Mouse (Mus musculus): ENCODE data around the gene Gkn2. TPM values are rescaled to one million over a fixed set of nuclear protein-coding genes. Genes with fewer than 3 reads are reported as not detected.

The Gkn2 gene
- not detected for total RNA-seq (2021)
- long read RNA-seq, experiment 1: 0 reads
- long read RNA-seq, experiment 2: 0 reads

DNA sequence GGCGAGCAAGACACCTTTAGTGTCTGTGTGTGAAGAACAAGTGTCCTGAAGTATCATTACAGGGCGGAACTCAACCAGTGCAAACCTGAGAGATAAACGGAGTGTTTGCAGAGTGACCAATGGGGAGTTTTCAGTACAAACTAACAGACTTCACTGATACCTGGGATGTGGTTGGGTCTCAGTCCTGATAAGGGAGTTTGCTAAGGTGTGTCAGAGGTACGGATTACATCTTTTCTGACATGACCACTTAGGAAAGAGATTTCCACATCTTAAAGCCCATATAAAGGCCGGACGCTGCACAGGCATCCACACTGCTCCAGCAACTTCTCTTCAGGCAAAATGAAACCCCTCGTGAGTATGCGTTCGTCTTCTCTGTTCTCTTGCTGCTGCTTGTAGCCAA, at the start of gene Gkn2:
Gkn2 (plus strand) TSS at position 301 of the 400 bp plus-strand sequence.
- no peak for DNase-seq (ENCODE audit: low spot score in 2 of 2)

DNA sequence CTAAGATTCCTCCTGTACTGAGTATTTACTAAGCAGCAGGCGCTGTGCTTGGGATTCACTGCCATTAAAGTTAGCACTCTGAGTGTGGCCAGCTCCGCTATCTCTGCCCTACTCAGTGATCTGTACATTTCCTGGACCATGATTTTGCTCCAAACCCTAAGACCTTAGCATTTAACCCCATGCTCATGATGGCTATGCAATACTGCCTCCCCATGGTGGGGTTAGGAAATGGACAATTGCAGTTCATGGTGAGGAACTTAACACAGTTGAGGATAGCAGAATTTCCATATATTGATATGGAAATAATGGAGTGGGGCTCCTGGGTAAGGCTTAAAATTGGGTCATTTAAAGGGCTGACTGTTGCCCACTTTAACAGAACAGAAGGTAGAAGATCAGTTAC, 49.8 kb upstream of the Gkn2 start:
- peak in 1 of 2 experiments; percentile 25 for DNase-seq (ENCODE audit: low spot score in 2 of 2)

DNA sequence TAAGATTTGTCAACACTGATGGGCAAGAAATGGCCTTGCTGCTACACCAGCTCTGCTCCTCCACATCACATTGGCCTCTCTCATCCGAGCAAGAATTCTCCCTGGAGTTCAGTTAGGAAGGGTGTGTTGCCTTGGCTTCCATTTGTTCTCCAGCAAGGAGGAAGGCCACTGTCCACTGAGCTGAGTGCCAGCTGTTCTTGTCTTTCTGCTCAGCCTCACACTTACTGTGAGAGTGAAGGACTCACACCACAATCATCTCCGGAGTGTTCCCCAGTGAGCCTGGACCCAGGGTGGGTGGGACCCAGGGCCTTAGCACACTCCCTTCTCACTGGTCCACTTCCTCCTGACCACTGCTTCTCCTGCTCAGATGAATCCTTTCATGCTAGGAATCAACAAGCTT, 46.2 kb upstream of the Gkn2 start:
- DNase-seq (ENCODE audit: low spot score in 2 of 2): no peak

DNA sequence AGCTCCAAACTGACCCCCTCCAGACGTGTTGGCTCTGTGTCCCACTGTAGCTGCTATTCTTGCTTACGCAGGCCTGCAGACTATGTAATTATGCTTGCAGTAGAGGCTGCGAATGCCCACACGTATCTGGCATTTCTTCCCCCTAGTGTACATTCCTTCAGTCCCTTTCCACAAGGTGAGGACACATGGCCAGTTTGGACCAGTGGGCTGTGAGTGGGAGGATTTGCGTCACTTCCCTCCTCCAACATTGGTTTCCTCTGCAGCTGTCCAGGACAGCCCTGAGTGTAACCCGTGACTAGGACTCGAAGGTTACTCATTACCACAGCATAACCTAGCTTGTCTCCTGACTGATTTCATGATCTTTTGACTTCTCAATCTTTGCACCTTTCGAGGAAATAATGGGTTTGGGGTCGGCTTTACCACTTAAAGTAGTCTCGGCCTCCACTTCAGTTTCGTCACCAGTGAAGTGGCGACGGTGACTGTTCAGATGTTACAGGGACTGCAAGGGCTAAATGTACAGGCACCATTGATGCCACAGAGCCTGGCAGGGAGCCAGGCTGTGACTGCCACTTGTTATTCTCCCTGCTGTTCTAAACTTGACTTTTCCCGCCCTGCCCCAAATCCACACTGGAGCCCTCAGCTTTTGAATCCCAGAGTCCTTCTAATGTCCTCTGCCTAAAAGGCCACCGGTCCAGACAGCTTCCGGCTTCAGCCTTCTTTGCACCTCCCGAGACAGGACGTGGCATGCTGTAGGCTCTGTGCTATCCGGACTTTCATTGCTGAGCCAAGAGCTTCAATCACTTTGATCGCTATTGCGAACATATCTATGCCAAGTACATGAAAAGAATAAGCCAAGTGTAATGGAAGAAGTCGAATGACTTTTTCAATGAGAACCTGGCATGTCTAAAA, 44.6 kb upstream of the Gkn2 start:
- DNase-seq (ENCODE audit: low spot score in 2 of 2): no peak

DNA sequence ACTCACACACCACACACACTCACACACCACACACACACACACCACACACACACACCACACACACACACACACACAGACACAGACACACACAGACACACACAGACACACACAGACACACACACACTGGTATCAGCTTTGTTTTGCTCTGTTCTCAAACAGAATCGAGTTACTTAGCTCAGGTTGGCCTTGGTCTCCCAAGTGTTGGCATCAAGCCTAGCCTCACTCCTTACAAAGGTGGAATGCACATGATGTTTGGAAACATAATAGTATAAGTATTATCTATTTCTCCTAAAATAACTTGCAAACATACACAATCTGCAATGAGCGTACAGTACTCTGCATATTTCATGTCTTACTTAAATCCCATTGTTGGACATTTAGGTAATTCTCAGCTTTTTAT, 40.8 kb upstream of the Gkn2 start:
- DNase-seq (ENCODE audit: low spot score in 2 of 2): no peak

DNA sequence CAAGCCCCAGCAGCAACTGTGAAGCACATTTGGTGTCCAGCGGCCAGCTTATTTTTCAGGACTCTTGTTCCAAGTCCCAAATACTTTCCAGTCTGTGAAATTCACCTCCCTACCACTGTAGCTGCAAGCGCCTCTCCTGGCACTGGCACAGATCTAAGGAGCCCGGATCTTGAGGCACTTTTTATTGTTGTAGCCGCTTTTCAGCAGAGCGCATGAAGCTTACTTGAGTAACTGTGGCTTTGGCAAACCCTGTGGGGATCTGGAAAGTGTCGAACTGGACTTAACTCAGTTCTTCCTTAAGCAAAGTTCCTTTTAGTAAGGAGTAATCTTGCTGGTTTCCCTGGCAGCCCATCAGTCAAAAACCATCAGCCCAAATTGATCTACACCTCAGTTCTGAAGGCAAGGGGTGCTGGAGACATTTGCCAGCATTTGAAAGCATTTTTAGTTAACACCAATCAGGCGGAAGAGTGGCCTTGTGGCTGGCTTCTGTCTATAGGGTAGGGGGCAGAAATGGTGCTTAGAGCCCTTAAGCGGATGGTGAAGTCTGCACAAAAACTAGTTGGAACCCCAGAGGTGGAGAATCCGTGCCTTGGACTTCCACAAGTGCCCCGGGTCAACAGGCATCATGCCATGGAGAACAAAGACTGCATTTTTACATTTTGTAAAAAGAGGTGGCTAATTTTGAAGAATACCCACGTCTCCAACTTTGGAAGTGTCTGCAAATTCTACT, 38.6 kb upstream of the Gkn2 start:
- no peak for DNase-seq (ENCODE audit: low spot score in 2 of 2)

DNA sequence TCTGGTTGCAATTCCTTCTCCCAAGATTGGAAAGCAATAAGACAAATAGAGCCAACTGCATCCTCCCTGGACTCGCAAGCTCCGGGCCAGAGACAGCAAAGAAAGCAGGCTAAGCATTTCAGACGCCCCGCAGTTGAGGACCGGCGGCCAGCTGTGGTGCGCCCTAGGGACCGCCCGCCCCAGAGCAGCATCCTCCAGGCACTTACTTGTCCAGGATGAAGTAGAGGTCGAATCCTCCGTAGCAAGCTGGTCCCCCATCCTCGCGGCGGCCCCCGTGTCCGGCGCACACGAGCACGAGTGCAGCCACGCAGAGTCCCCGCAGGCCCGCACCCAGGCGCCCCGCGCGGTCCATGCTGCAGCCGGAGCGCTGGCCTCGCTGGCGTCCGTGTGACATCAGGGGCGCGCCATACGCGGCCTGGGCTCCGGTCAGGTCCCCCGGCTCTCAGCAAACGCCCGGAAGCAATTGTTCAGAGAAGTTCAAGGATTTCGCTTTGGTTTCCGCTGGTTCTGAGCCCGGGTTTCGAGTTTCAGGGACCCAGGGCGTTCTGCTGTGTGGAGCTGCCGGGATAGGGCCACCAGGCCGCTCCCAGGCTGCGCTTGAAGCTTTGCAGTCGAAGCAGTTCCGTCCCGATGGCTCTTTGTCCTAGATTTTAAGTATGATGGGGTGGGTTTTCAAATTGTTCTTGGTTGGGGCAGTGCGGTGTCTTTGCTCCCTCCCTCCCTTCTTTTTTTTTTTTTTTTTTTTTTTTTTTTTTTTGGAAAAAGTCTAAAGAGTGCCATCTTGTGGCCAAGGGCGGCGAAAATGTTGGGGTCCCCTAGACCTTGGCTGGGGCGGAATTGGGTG, 37.8 kb upstream of the Gkn2 start, which contains the start of gene Antxr1:
Antxr1 (minus strand) TSS at position 731 of the 844 bp plus-strand sequence.
- peak; percentile 40 to 57 for DNase-seq (ENCODE audit: low spot score in 2 of 2)

DNA sequence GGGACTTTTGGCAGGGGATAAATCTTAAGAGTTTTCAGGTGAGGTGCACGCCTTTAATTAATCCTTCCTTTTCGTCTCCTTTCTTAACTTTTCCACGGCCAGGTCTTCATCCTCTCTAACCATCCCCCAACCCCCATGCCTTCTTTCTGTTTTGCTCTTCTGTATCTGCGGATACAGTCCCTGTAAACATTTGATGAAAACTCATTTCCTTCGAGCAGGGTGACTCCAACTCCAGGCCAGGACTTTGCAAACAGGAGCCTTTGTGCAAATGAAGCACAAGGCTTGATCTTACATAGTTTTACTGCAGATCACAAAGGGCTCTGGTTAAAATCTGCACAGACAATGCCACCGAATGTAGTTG, 37.2 kb upstream of the Gkn2 start:
- DNase-seq (ENCODE audit: low spot score in 2 of 2): no peak

DNA sequence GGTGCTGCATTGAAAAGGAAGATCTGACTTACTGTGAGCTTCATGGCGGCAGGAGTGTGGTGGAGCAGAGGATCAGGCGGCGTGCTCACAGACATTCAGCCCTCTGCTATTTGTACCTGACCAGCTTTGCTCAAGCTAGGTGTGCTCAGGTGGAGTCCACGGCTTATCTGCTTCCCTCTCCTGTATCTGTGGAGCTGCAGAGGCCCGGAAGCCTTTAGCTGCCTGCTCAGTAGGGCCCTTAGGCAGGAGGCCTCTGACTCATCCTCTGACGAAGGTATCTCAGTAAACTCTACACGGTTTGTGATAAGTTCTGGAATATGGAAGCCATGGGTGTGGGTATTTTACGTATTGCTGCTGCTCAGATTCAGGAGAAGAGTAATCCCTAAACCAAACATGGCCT, 22.3 kb upstream of the Gkn2 start, which contains the start of gene Gkn1:
Gkn1 (minus strand) TSS at position 114 of the 400 bp plus-strand sequence.
- no peak for DNase-seq (ENCODE audit: low spot score in 2 of 2)

DNA sequence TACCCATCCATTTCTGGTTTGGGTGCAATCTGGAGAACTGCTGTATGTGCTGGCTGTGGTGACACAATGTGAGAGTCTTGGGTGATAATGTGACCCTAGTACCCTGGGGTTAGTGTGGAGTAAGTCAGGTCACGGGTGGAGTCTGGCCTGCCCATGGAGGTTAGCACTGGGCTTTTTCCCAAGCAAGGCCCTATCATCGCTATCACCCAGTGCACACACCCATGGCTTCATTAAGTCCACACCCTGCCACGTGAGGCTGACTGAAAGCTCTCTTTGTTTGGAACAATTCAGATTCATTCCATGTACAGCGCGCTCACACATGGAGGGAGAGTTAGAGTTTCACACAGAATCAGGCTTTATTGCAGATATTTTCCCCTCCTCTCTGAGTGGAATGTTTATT, 18.7 kb upstream of the Gkn2 start:
- no peak for DNase-seq (ENCODE audit: low spot score in 2 of 2)

DNA sequence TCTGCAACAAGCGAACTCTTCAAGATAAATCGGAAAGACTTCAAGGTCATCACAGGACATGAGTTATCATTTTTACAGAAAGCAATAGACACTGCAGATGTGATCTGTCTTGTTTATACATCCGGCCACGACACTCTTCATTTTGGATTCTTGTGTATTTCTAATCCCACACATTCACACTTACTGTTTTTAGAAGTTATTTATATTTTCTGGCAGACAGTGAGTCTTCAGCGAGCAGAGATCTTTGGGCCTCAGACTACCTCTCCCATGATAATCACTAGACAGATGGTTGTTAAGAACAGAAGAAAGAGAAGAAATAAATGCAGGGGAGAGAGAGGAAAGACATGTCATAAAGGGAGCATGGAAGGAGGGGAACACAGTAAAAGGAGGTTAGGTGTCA, 3.9 kb upstream of the Gkn2 start:
- no peak for DNase-seq (ENCODE audit: low spot score in 2 of 2)

DNA sequence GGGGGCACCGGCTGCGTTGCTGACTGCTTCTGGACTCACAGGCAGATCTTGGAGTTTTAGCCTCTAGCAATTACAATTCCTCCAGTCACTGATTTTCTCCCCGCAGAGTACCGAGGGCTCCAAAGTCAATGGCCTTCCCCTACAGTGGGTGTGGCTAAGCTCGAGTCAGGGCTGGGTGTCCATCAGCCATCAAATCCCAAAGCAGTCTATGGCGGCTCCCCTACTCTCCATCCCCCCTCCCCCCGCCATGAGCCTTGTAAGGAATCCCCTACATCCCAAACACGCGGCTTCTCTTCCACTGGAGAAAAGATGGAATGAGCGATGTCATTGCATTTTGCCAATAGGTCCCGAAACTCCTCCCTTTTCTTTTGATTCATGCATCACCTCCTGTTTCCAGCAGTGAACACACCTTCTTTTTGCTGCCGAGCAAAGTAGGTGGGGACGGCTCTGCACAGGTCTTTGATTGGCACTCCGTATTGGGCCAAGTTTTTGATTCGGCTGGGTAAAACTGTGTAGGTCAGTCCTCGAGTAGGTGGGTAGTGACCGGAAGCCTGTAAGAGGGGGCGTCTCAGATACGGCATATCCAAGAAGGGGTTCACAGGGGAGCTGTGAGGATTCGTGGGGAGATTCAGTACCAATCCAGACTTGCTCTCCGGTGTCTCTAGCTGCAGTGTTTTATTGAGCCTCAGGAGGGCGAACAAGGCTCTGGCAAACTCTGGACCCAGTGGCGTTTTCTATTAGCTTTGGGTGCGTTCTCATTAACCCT, 11.0 kb downstream of the Gkn2 start:
- no peak for DNase-seq (ENCODE audit: low spot score in 2 of 2)

DNA sequence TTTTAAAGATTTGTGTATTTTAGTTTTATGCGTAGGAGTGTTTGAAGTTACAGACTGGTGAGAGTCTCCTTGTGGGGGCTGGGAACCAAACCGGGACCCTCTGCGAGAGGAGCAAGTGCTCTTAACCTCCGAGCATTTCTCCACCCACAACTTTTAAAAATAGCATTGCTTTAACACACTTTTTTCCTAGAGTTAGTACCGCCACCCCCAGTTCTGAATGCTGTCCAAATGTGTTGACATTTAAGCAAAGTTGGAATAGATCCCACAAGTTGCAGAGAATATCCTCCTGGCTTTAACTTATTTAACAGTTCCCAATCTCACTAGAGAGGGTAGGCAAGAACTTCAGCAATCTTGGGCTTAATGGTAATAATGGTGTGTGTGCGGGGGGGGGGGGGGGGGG, 11.6 kb downstream of the Gkn2 start:
- DNase-seq (ENCODE audit: low spot score in 2 of 2): no peak

DNA sequence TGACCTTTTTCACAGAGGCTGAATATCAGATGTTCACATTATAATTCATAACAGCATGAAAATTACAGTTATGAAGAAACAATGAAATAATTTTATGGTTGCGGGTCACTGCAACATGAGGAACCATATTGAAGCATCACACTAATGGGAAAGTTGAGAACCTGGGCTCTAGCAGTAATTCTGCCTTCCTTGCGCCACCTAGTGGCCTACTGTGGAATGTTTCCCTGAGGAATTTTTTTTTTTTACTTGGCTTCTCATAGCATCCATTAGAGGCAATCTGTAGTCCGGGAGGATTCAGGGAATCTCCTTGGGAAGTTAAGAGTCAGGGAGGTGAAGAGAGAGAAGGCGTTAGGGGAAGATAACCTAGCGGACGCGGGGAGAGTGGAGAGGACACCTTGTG, 13.0 kb downstream of the Gkn2 start:
- peak; percentile 60 to 62 for DNase-seq (ENCODE audit: low spot score in 2 of 2)

DNA sequence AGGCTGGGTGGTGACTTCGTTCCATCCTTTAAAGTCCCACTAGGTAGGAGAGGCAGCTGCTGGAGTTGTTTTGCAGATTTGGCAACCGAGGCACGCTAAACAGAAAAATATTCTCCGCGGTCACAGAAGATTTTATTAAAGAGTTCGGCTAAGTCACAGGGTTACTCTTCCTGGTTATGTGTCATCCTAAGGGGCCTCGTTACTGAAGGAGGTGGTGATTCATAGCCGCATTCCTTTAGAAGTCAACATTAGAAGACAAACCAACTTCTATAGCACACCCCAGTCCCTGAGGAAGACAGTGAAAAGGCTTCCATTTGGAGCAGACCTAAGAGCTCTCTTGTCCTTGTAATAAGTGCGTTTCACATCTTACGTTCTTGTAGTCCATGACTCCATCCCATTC, 13.5 kb downstream of the Gkn2 start:
- DNase-seq (ENCODE audit: low spot score in 2 of 2): no peak

DNA sequence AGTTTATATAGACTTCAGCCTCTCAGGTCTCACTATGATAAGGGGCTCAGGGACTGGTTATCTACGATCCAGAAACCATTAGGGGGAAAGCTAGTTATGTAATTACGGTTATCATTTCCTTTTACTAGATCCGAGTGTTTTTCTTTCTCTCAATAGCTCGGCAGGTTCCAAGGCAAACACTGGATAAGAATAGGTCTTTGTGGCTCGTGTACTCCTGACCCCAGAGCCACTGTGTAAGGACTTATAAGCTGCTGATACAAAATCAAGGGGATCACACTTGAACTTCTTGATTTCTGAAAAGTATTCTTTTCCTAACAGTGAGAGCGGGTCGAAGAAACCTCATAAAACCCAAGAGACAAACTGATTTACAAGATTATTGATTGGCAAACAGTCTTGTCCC, 15.7 kb downstream of the Gkn2 start, which contains the start of gene Gkn3:
Gkn3 (minus strand) TSS at position 59 of the 400 bp plus-strand sequence.
- no peak for DNase-seq (ENCODE audit: low spot score in 2 of 2)

DNA sequence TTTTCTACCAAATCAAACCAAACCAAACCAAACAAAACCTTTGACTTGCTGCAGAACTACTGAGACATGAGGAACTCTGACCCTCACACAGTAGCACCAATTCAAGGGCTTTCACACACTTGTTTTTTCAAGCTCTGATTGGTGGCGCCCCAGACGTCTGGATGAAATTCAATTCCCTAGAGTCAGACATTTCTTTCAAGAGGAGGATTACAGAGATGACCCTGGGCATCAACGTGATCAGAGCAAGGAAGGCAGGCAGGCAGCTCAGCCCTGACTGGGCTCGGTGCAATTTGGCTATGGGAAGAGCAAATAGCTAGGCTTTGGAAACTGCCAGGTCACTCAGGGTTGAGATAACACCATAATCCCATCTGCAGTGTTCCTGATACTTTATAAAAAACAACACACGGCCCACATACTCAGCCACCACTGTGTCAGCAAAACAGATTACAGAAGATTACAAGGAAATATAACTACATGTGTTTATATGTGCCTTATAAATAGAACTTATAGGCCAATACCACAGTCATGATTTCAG, 16.4 kb downstream of the Gkn2 start:
- no peak for DNase-seq (ENCODE audit: low spot score in 2 of 2)

DNA sequence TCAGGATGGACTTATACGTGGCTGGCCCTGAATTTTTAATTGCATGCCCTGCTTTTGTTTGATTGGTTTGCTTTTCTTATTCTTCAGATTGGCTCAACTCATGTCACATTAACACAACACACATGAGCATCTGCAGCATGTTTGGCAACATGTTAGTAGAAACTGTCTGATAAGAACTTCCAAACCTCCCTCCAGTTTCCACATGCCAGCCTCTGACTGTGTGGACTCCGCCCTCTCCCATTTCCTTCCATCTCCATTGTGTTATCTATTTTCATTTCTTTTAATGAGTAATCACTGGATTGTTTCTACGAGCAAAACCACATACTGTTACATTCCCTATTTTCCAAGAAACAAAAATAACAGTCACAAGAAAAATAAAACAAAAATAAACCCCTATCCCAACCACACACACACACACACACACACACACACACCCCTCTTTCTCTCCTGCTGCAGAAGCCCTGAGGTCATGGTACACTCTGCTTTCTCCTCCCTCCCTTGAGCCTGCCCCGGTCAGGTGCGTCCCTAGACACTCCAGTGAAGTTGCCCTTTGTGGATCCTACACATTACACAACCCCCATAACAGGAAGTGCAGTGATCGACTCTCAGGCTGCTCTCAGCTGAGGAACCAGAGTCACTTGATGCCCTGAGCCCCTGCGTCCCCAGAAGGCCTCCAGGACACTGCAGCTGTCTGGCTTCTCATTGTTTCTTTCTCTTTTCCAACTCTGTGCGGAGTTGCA, 20.5 kb downstream of the Gkn2 start:
- DNase-seq (ENCODE audit: low spot score in 2 of 2): no peak

DNA sequence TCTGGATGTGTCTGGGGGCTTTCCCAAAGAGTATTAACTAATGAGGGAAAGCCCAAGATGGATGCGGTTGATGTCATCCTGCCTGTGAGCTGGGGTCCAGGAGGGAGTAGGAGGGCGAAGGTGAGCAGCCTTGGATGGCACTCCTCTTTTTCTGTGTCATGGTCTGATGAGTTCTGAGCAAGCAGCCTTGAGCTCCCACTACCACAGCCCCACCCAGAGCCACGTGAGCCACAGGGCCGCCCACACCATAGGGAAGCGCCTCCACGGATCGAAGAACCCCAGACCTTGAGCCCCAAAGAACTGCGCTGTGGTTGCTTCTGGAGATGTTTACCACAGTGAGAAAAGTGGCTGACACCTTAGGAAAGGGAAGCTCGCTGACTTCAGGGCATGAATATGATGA, 21.6 kb downstream of the Gkn2 start:
- no peak for DNase-seq (ENCODE audit: low spot score in 2 of 2)
